Mouse (Mus musculus) myocyte (in vitro differentiated cells): ENCODE results near the gene Lrrc8b. TPM values are rescaled to one million over a fixed set of nuclear protein-coding genes. Genes with fewer than 3 reads are reported as not detected.

Experiments used
- H3K27me3 ChIP-seq: one replicate; pipeline ENCODE4 v1.6.1; 2011; ENCODE audit not compliant: control insufficient read depth, insufficient read depth, insufficient read length
- H3K36me3 ChIP-seq: one replicate; pipeline ENCODE4 v1.6.1; 2011; ENCODE audit not compliant: control insufficient read depth, insufficient read depth
- H3K4me2 ChIP-seq: one replicate; pipeline ENCODE4 v1.6.1; 2011; ENCODE audit warnings: low read depth, control low read depth
- H3K4me3 ChIP-seq: one replicate; pipeline ENCODE4 v1.5.1; 2011; ENCODE audit warnings: mild to moderate bottlenecking, control low read depth, moderate library complexity
- H3K79me2 ChIP-seq: one replicate; pipeline ENCODE4 v1.6.1; 2011; ENCODE audit not compliant: control insufficient read depth, insufficient read depth
- H3ac ChIP-seq: one replicate; pipeline ENCODE4 v1.6.1; 2011; ENCODE audit not compliant: control insufficient read depth, insufficient read length
- CEBPB ChIP-seq: IDR thresholded peaks from 2 replicates; pipeline ENCODE4 v1.6.1; 2011; ENCODE audit warnings: mild to moderate bottlenecking, moderate library complexity; ENCODE audit not compliant: poor library complexity, insufficient read depth, severe bottlenecking
- E2F4 ChIP-seq: IDR thresholded peaks from one replicate; pipeline ENCODE4 v1.6.1; 2011; ENCODE audit warnings: mild to moderate bottlenecking, control low read depth, moderate library complexity; ENCODE audit not compliant: insufficient read depth
- MAX ChIP-seq: IDR thresholded peaks from one replicate; pipeline ENCODE4 v1.6.1; 2011; ENCODE audit warnings: low read depth, mild to moderate bottlenecking, control low read depth
- MYOD1 ChIP-seq, 3 experiments: IDR thresholded peaks; one replicate each; pipeline ENCODE4 v1.6.1; 2011; ENCODE audit warnings: control low read depth in 2 of 3, low read depth in 2 of 3, mild to moderate bottlenecking in 2 of 3, moderate library complexity in 1 of 3; ENCODE audit not compliant: insufficient read length in 2 of 3, control insufficient read depth in 1 of 3
- MYOG ChIP-seq, 3 experiments: IDR thresholded peaks; one replicate each; pipeline ENCODE4 v1.6.1; 2011; ENCODE audit warnings: control low read depth in 2 of 3, low read depth in 2 of 3, mild to moderate bottlenecking in 2 of 3; ENCODE audit not compliant: insufficient read length in 2 of 3, control insufficient read depth in 1 of 3, insufficient read depth in 1 of 3
- POLR2A ChIP-seq: IDR thresholded peaks from one replicate; pipeline ENCODE4 v1.6.1; 2011; ENCODE audit warnings: low read depth, mild to moderate bottlenecking, control low read depth, moderate library complexity; ENCODE audit not compliant: insufficient read length
- POLR2AphosphoS2 ChIP-seq: IDR thresholded peaks from one replicate; pipeline ENCODE4 v1.6.1; 2011; ENCODE audit warnings: low read depth, control low read depth; ENCODE audit not compliant: insufficient read length
- REST ChIP-seq: IDR thresholded peaks from one replicate; pipeline ENCODE4 v1.6.1; 2011; ENCODE audit warnings: mild to moderate bottlenecking, control low read depth, moderate library complexity; ENCODE audit not compliant: insufficient read depth, insufficient read length
- SRF ChIP-seq: IDR thresholded peaks from one replicate; pipeline ENCODE4 v1.6.1; 2011; ENCODE audit warnings: low read depth; ENCODE audit not compliant: control insufficient read depth, insufficient read length
- TCF12 ChIP-seq: IDR thresholded peaks from one replicate; pipeline ENCODE4 v1.6.1; 2011; ENCODE audit warnings: mild to moderate bottlenecking, control low read depth; ENCODE audit not compliant: poor library complexity, insufficient read depth, severe bottlenecking
- TCF3 ChIP-seq: IDR thresholded peaks from one replicate; pipeline ENCODE4 v1.6.1; 2011; ENCODE audit warnings: low read depth, control low read depth; ENCODE audit not compliant: insufficient read length
- USF1 ChIP-seq: IDR thresholded peaks from one replicate; pipeline ENCODE4 v1.6.1; 2011; ENCODE audit warnings: low read depth, mild to moderate bottlenecking, control low read depth, moderate library complexity
- polyA plus RNA-seq: library from polyadenylated mRNA; unstranded; fragments of >200 nt; fragmentation: generic; extraction: Trizol; gene quantifications from one replicate; pipeline ENCODE4 v1.2.1, GENCODE M21; 2012; ENCODE audit warnings: missing spikeins

Gene Lrrc8b
- polyA plus RNA-seq, 1 experiment, result 4.4 TPM

GRCm38 (mm10) chr5:105498429-105499000 lies 82.9 kb downstream of the Lrrc8b start:
- no peak overlapping the region for H3ac ChIP-seq
- H3K4me3 ChIP-seq, result no peak overlapping the region
- peak; percentile 42 for TF ChIP-seq TCF12
- peak in 1 of 3 experiments; percentile 69 for TF ChIP-seq MYOG (IDR thresholded peaks at IDR 0.05; ENCODE audit: control insufficient read depth in 1 of 3, insufficient read depth in 1 of 3, insufficient read length in 2 of 3, low read depth in 2 of 3)
- TF ChIP-seq MYOD1 (IDR thresholded peaks at IDR 0.05; ENCODE audit: control insufficient read depth in 1 of 3, insufficient read length in 2 of 3, low read depth in 2 of 3), result peak; percentile 20 to 65 (median 51)
- no peak for TF ChIP-seq TCF3
- H3K36me3 ChIP-seq, result no peaks in the 10 kb centered on the region
- no peak overlapping the region for H3K4me2 ChIP-seq
- H3K27me3 ChIP-seq, result no peaks in the 10 kb centered on the region
- no peaks in the 10 kb centered on the region for H3K79me2 ChIP-seq

- Histone ChIP-seq H3K4me3 (no peak overlapping the region), H3ac (no peak overlapping the region), H3K4me2 (peak overlapping the region; percentile 78), H3K27me3 (no peaks in the 10 kb centered on the region), H3K36me3 (no peaks in the 10 kb centered on the region), H3K79me2 (no peaks in the 10 kb centered on the region)
- TF ChIP-seq POLR2A, result peak; percentile 53
- no peak for TF ChIP-seq USF1
- TF ChIP-seq POLR2AphosphoS2, result peak; percentile 40
Measured at GRCm38 (mm10) chr5:105499396-105499795, 83.8 kb downstream of the Lrrc8b start.

- peak; percentile 76 for TF ChIP-seq SRF
- TF ChIP-seq POLR2A, result peak; percentile 20
- peak in 1 of 3 experiments; percentile 25 for TF ChIP-seq MYOD1 (IDR thresholded peaks at IDR 0.05; ENCODE audit: control insufficient read depth in 1 of 3, insufficient read length in 2 of 3, low read depth in 2 of 3)
- no peak for TF ChIP-seq TCF12
- H3K4me2 ChIP-seq, result peak overlapping the region; percentile 78
- H3K4me3 ChIP-seq, result no peak overlapping the region
Measured at GRCm38 (mm10) chr5:105500132-105501121, 84.9 kb downstream of the Lrrc8b start.

GRCm38 (mm10) chr5:105501136-105501535 lies 85.6 kb downstream of the Lrrc8b start:
- peak overlapping the region; percentile 78 for H3K4me2 ChIP-seq
- no peaks in the 10 kb centered on the region for H3K27me3 ChIP-seq
- no peak overlapping the region for H3K4me3 ChIP-seq
- no peak overlapping the region for H3ac ChIP-seq
- TF ChIP-seq MYOG (IDR thresholded peaks at IDR 0.05; ENCODE audit: control insufficient read depth in 1 of 3, insufficient read depth in 1 of 3, insufficient read length in 2 of 3, low read depth in 2 of 3), result no peak
- TF ChIP-seq POLR2AphosphoS2, result no peak
- no peak for TF ChIP-seq E2F4
- no peak for TF ChIP-seq TCF12
- no peak for TF ChIP-seq USF1
- no peak for TF ChIP-seq POLR2A
- TF ChIP-seq TCF3, result no peak
- TF ChIP-seq MYOD1 (IDR thresholded peaks at IDR 0.05; ENCODE audit: control insufficient read depth in 1 of 3, insufficient read length in 2 of 3, low read depth in 2 of 3), result no peak
- no peak for TF ChIP-seq CEBPB
- TF ChIP-seq REST, result no peak
- TF ChIP-seq SRF, result no peak
- no peak for TF ChIP-seq MAX
- H3K36me3 ChIP-seq, result no peaks in the 10 kb centered on the region
- no peaks in the 10 kb centered on the region for H3K79me2 ChIP-seq

More at GRCm38 (mm10) chr5:105500132-105501121, 84.9 kb downstream of the Lrrc8b start:
- Histone ChIP-seq H3K27me3 (no peaks in the 10 kb centered on the region), H3K79me2 (no peaks in the 10 kb centered on the region), H3K36me3 (no peaks in the 10 kb centered on the region), H3ac (no peak overlapping the region)

GRCm38 (mm10) chr5:105508813-105509212 lies 93.2 kb downstream of the Lrrc8b start:
- no peaks in the 10 kb centered on the region for H3K79me2 ChIP-seq
- no peaks in the 10 kb centered on the region for H3K36me3 ChIP-seq
- TF ChIP-seq USF1 (no peak), MYOD1 (IDR thresholded peaks at IDR 0.05; ENCODE audit: control insufficient read depth in 1 of 3, insufficient read length in 2 of 3, low read depth in 2 of 3) (no peak), POLR2AphosphoS2 (no peak), MYOG (IDR thresholded peaks at IDR 0.05; ENCODE audit: control insufficient read depth in 1 of 3, insufficient read depth in 1 of 3, insufficient read length in 2 of 3, low read depth in 2 of 3) (no peak), MAX (no peak), TCF3 (no peak), SRF (no peak), POLR2A (no peak), E2F4 (no peak), REST (no peak)

More at GRCm38 (mm10) chr5:105508813-105509212, 93.2 kb downstream of the Lrrc8b start:
- Histone ChIP-seq H3K4me2 (no peak overlapping the region), H3ac (no peak overlapping the region), H3K27me3 (no peaks in the 10 kb centered on the region), H3K4me3 (no peak overlapping the region)
